Mouse (Mus musculus): ENCODE results near the gene Gpr25.

Gpr25 gene

GRCm38 (mm10) chr1:136260635-136261238 lies at the start of gene Gpr25:
Gene Gpr25, minus strand, starts transcription at chr1:136260873.
- WGBS, result 6% methylated on average over 28 of the region's 28 CpGs

- WGBS, result 85% methylated on average over 5 of the region's 5 CpGs
Observed at GRCm38 (mm10) chr1:136309193-136309592, 48.5 kb upstream of the Gpr25 start.

GRCm38 (mm10) chr1:136306424-136306823 lies 45.8 kb upstream of the Gpr25 start:
- 56% methylated on average over 3 of the region's 3 CpGs for WGBS

- 65% methylated on average over 1 of the region's 1 CpGs for WGBS
Observed at GRCm38 (mm10) chr1:136289803-136290202, 29.1 kb upstream of the Gpr25 start.

DNA sequence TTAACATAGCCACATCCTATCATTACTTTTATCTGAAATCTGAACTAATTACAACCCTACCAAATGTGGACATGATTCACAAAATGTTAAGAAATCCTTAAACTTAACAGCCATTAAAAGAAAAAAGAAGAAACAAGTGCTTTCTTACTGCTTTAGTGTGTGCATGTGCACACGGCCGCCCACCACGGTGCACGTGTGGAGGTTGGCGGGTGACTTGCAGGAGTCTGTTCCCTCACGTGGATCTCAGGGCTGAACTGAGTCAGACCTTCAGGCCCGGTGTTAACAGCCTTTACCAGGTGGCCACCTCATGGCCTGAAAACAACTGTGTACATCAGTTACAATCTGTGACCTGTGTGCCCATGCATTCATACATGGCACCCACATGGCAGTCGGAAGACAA lies 16.7 kb upstream of the Gpr25 start:
- 59% methylated on average over 8 of the region's 8 CpGs for WGBS

DNA sequence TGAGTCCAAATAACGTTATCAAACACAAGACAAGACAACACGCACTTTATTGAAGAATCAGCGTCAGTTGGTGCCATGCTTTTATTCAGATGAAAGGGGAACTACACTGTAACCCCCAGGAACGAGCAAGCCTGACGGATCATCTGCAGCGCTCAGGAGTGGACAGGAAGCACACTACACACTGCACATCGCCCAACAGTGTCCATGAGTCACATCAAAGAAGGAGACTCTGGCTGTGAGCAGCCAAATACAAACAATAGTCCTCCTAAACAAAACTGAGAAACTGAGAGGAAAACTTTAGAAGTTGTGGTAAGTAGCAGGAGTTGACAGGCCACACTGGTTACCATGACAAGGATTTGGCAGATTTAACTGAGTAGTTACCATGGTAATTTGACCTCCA lies 7.6 kb upstream of the Gpr25 start:
- 51% methylated on average over 7 of the region's 7 CpGs for WGBS

GRCm38 (mm10) chr1:136266127-136266526 lies 5.5 kb upstream of the Gpr25 start:
- 74% methylated on average over 6 of the region's 6 CpGs for WGBS

DNA sequence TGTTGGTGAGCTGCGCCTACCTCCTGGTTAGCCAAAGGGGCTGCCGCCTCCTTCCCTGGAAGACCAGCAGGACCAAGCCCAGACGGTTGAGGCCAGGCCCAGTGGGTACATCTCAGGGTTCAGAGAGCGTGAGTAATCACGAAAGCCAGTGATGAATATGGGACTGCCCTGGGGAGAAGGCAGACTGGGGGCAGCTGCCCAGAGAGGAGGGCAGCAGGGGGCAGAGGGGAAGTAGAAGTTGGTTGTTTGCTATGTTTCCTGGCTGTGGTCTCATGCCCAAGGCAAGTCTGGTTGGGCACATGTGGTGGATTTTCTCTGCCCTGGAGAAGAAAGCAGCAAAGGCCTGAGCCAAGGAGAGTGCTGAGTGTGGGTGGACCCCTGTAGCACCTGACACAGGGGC lies 2.7 kb upstream of the Gpr25 start:
- 58% methylated on average over 5 of the region's 5 CpGs for WGBS

DNA sequence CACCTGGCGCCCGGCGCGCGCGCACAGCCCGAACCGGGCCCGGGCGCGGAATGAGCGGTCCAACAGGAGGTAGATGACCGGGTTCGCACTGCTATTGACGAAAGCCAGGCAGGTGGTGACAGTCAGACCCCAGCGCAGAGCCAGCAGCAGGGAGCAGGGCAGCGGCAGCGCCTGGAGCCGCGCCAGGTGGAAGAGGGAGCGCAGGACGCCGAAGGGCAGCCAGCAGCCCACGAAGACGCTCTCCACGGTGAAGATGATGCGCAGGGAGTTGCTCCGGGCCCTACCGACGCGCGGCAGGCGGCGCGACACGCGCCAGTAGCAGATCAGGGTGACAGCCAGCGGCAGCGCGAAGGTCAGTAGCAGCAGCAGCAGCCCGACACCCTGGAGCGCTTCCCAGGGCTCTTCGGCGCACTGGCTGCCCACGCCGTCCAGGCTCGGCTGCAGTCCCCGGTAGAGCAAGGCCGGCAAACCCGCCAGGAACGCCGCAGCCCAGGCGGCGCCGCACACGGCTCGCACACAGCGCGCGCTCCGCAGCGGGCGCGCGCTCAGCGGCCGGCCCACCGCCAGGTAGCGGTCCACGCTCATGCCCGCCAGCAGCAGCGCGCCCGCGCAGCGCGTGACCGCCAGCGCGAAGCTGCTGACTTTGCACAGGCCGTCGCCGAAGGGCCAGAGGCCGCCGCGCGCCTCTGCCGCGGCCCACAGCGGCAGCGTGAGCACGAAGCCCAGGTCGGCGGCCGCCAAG lies 609 bp downstream of the Gpr25 start:
- WGBS, result under 1% methylated on average over 95 of the region's 95 CpGs

DNA sequence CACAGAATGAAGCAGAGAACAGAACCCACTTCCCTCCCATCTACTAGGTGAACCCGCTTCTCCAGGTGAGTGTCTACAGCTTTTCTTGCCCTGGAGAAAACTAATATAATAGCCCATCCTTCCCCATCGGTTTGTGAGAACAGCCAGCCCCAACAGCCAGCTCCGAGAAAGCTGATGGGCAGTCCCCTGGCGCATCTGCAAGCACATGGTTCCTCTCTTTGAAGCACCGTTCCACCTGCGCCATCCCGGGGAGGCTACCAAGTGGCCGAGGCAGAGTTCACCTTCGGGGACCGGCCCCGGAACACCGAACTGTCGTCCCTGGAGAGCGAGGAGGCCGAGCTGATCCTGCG lies 1.2 kb downstream of the Gpr25 start:
- WGBS, result 5% methylated on average over 16 of the region's 16 CpGs

DNA sequence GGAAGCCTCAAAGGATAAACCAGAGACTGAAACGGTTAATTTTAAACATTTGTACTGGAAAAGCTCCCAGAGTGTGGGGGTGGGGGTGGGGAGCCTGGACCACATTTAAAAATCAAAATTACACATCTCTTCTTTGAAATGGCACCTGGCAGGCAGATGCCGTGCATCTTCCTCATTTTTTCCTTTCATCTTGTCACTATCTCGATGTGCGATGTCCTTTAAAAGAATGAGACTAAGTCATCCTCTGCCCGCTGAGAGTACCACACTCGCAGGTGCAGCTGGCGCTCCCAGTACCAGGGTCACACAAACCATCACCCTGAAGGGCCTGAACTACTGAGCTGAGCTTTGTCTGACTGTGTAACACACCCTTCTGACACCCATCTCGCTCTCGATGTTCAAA lies 2.2 kb downstream of the Gpr25 start:
- 59% methylated on average over 9 of the region's 9 CpGs for WGBS

DNA sequence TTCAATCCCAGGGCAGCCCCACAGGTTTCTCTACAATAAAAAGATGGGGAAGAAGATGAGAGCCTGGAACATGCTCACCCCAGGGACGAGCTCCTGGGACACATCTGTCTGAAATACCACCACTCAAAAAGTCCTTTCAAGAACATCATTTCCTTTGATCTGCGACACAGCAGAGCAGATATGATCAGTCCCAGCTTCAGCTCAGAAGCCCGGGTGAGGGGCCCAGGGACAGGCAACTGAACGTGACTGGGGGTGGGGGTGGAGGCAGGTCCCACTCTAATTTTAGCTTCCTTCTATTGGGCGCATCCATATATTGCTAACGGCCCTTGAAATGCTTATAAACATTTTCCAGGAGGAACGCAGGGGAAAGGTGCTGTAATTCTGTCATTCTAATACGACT lies 5.0 kb downstream of the Gpr25 start:
- 83% methylated on average over 8 of the region's 8 CpGs for WGBS

DNA sequence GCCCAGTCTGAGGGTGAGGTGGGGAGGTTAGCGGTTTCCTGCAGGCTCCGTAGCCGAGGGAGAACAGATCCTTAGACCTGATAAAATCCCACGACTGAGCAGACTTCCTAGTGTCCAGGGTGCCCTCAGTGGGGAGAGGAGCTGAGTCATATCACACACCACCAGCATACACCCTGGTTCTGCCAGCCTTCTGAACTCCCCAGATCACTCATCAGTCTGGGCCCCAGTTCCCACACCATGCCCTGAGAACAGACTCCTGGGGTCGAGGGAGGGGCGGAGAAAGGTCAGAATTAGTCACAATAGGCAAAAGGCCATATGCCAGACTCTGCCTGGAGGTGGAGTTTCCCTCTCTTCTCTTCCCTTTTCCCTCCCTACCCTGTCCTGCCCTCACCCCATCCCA lies 5.5 kb downstream of the Gpr25 start:
- WGBS, result 57% methylated on average over 6 of the region's 6 CpGs

DNA sequence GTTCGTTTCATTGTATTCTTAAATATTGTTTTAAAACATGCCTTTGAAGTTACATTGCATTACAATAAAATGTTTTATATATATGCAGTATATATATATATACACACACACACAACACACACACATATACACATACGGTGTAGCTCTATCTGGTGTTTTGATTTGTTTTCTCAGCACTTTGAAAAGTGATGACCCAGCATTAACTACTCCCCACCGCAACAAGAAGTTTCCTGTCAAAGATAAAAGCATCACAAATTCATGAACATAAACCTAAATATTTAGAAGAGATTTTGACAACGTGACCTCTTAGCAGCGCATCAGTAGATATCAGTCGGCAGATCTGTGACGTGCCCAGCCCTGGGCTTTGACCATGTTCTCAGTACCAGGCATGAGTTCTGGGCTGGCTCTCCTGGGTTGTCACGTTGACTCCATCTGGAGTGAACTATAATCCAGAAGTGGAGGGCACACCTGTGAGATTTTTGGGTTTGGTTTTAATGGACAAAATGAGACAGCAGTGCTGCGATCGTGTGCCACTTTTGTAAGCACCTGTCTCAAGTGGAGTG lies 6.1 kb downstream of the Gpr25 start:
- WGBS, result 87% methylated on average over 10 of the region's 10 CpGs

GRCm38 (mm10) chr1:136253472-136253871 lies 7.2 kb downstream of the Gpr25 start:
- 56% methylated on average over 2 of the region's 2 CpGs for WGBS

- 67% methylated on average over 5 of the region's 5 CpGs for WGBS
Observed at GRCm38 (mm10) chr1:136249662-136250061, 11.0 kb downstream of the Gpr25 start.

DNA sequence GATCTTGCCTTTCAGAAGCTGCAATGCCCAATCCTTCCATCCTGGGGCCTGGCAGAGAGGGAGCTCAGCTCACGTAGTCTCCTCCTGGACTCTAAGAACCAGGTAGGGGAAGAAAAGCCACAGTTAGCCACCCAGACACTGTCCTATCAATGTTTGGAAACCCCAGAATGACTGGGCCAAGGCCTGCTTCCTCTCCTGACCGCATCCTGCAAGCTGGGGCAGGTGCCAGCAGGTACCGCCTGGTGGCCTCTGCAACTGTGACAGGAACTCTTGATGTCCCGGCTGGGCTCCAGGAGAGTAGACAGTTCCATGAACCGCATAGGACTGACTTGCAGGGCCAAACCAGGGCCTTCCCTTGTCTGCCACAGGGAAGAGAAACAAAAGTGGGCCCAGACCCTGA lies 13.3 kb downstream of the Gpr25 start:
- WGBS, result 93% methylated on average over 5 of the region's 5 CpGs

DNA sequence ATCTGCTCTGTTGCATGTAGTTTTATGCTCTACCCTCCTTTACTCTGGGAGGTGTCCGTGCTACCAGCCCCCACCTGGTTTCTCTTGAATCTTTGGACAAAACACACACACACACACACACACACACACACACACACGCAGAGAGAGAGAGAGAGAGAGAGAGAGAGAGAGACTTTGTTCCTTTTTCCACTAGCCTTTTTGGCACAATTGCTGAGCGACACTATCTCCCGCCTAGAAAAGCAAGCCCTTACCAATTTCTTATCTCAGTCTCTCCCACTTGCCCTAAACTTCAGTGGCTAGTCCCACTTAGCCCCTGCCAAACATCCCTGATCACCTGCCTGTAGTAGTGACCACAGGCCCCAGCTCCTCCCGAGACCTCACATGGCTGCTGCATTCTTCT lies 16.2 kb downstream of the Gpr25 start:
- 85% methylated on average over 5 of the region's 5 CpGs for WGBS

DNA sequence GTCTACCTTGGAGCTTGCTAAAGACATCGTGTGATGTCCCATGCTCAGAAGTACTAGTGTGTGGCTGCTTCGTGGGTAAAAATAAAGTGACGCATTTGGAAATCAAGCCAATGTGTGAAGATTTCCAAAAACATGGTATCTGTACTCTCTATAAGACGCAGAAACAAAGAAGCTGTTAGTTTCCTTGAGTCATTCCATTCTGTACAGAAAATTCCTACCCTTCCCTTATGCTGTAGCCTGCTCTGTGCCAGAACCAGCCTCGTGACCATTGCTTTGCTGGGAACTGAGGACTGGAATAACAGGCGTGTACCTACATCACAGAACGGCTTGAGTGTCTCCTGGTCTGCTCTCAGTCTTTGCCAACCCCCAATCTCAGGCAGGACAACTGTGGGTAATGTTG lies 18.9 kb downstream of the Gpr25 start:
- WGBS, result 55% methylated on average over 7 of the region's 7 CpGs

DNA sequence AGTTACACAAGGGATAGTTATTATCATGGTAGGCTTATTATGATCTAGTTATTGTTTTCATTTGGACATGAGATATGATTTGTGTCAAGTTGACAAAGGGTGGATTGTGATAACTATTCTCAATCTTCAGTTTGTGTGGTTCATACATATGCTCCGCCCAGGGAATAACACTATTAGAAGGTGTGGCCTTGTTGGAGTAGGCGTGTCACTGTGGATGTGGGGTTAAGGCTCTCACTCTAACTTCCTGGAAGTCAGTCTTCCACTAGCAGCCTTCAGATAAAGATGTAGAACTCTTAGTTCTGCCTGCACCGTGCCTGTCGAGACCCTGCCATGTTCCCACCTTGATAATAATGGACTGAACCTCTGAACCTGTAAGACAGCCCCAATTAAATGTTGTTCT lies 22.2 kb downstream of the Gpr25 start:
- WGBS, result 94% methylated on average over 4 of the region's 4 CpGs

DNA sequence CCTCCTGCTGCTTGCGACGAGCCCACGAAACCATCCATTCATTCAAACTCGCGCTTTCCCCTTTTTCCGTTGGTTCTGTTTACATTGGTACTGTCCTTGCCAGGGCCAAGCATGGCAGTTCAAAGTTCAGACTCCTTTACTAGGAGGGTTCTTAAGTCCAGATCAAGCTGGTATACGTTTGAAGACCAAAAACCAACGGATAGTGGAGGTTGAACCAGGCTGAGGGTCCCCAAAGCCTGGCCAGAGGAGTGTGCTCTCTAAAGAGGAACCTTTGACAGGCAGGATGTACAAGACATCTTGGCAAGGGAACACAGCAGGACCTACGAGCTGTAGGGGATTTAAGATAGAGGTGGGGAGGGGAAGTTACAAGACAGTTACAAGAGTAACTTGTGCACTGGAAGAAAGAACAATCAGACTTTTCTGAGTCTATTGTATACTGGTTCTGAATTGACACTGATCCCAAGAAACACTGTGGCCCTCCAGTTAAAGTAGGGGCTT lies 26.0 kb downstream of the Gpr25 start:
- WGBS, result 10% methylated on average over 9 of the region's 9 CpGs

DNA sequence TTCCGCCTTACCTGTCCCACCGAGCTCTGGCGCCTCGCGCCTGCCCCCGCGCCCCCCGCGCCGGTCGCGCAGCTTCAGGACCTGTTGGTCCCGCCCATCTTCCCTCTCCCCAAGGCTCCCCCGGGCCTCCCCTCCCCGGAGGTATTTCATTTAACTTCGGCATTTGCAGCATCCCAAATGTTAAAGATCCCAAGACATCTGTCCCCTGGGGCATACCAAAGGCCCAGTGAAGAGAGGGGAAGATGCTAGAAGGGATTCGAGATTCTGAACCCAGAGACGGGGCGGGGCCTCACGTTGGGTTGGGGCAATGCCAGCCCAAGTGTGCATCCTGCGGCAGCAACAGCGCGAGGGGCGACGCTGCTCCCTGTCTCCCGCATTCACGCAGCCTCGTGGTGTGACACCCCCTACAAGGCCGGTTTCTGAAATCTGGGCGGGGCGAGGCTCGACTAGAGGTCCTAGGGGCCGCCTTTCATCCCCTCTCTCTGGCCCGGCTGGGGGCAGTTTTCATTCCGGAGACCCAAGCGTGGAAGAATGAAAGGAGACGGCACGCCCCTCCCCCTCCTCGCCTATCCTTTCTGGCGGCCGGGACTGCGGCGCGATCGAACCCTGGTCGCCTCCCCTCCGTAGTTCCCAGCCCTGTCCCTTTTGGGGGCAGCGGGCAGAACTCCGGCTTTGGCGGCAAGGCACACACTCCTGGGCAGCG lies 26.6 kb downstream of the Gpr25 start, which contains the start of gene Inava:
Gene Inava (minus strand): TSS at position 373 of the 703 bp plus-strand sequence.
- WGBS, result 1% methylated on average over 51 of the region's 51 CpGs
